Mouse (Mus musculus): ENCODE data around the gene Rps11.
A peak's percentile ranks its signal among the peaks of the same experiment; 100 is the strongest.
"Not testable (repeated sequence)": the region's sequence is repeated elsewhere in the genome, so short reads cannot be mapped to it uniquely, and the experiment has no call there.

Rps11 gene

GRCm38 (mm10) chr7:45124224-45125143, at the start of gene Rps11:
Gene Rps11 (minus strand): TSS chr7:45124439.
- DNase-seq (ENCODE audit: low spot score in 2 of 2), result peak; percentile 97 to 98

- not testable (repeated sequence) for DNase-seq (ENCODE audit: low spot score in 2 of 2)
These were observed 49.5 kb upstream of the Rps11 start for GRCm38 (mm10) chr7:45173772-45174171.

- peak; percentile 38 to 82 for DNase-seq (ENCODE audit: low spot score in 2 of 2)
These were observed 48.7 kb upstream of the Rps11 start for GRCm38 (mm10) chr7:45172974-45173373.

GRCm38 (mm10) chr7:45169495-45169894, 45.3 kb upstream of the Rps11 start:
- no peak for DNase-seq (ENCODE audit: low spot score in 2 of 2)

GRCm38 (mm10) chr7:45168656-45169055, 44.4 kb upstream of the Rps11 start:
- no peak for DNase-seq (ENCODE audit: low spot score in 2 of 2)

- DNase-seq (ENCODE audit: low spot score in 2 of 2), result no peak
These were observed 43.7 kb upstream of the Rps11 start for GRCm38 (mm10) chr7:45167761-45168445.

GRCm38 (mm10) chr7:45166950-45167401, 42.7 kb upstream of the Rps11 start:
- no peak for DNase-seq (ENCODE audit: low spot score in 2 of 2)

GRCm38 (mm10) chr7:45165701-45166100, 41.5 kb upstream of the Rps11 start:
- DNase-seq (ENCODE audit: low spot score in 2 of 2), result no peak

- DNase-seq (ENCODE audit: low spot score in 2 of 2), result no peak
These were observed 40.6 kb upstream of the Rps11 start for GRCm38 (mm10) chr7:45164833-45165232.

GRCm38 (mm10) chr7:45163735-45164490, 39.7 kb upstream of the Rps11 start, which contains the start of gene Slc17a7:
Gene Slc17a7 (plus strand): TSS chr7:45163949.
- DNase-seq (ENCODE audit: low spot score in 2 of 2), result no peak

- DNase-seq (ENCODE audit: low spot score in 2 of 2), result no peak
These were observed 38.9 kb upstream of the Rps11 start for GRCm38 (mm10) chr7:45162996-45163615.

GRCm38 (mm10) chr7:45162551-45162950, 38.3 kb upstream of the Rps11 start:
- DNase-seq (ENCODE audit: low spot score in 2 of 2), result no peak

GRCm38 (mm10) chr7:45161612-45162473, 37.6 kb upstream of the Rps11 start:
- DNase-seq (ENCODE audit: low spot score in 2 of 2), result peak; percentile 84 to 95

GRCm38 (mm10) chr7:45160866-45161265, 36.6 kb upstream of the Rps11 start:
- no peak for DNase-seq (ENCODE audit: low spot score in 2 of 2)

- DNase-seq (ENCODE audit: low spot score in 2 of 2), result no peak
These were observed 36.1 kb upstream of the Rps11 start for GRCm38 (mm10) chr7:45160316-45160800.

GRCm38 (mm10) chr7:45158991-45159390, 34.8 kb upstream of the Rps11 start:
- DNase-seq (ENCODE audit: low spot score in 2 of 2), result no peak

- no peak for DNase-seq (ENCODE audit: low spot score in 2 of 2)
These were observed 33.2 kb upstream of the Rps11 start for GRCm38 (mm10) chr7:45157459-45157858.

GRCm38 (mm10) chr7:45156206-45156605, 32.0 kb upstream of the Rps11 start:
- DNase-seq (ENCODE audit: low spot score in 2 of 2), result no peak

GRCm38 (mm10) chr7:45155590-45155989, 31.4 kb upstream of the Rps11 start:
- DNase-seq (ENCODE audit: low spot score in 2 of 2), result no peak

- peak; percentile 69 to 82 for DNase-seq (ENCODE audit: low spot score in 2 of 2)
These were observed 30.8 kb upstream of the Rps11 start for GRCm38 (mm10) chr7:45154993-45155514.

All from spleen, postnatal 4 days (tissue).